Mouse (Mus musculus): ENCODE data around the gene Sel1l. TPM values are rescaled to one million over a fixed set of nuclear protein-coding genes. Genes with fewer than 3 reads are reported as not detected.

Sel1l gene
- polyA plus RNA-seq, 2 experiments, result 12.8 to 28.3 TPM

DNA sequence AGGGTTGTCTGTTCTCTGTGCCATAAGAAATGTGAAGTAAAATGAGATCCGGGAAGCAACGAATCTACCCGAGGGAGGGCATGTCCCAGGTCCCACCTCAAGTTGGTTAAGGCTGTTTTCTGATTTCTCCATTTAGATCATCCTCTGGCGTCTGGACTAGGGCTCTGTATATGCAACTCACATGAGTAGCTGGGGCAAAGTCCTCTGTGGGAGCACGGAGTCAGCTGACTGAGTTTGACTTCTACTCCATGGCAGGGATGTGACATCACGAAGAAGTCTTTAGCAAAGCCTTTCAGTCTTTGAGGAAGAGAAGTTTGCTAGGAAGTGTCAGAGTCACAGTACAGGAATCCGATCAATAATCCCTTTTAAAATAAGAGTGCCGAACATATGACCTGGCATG, 40.0 kb downstream of the Sel1l start:
- TF ChIP-seq CTCF (IDR thresholded peaks at IDR 0.05; ENCODE audit: low read depth), result no peak
- H3K36me3 ChIP-seq (replicated peaks; ENCODE audit: control insufficient read depth, insufficient read depth, low read depth), result peaks cover 35% of the 10 kb centered on the region

DNA sequence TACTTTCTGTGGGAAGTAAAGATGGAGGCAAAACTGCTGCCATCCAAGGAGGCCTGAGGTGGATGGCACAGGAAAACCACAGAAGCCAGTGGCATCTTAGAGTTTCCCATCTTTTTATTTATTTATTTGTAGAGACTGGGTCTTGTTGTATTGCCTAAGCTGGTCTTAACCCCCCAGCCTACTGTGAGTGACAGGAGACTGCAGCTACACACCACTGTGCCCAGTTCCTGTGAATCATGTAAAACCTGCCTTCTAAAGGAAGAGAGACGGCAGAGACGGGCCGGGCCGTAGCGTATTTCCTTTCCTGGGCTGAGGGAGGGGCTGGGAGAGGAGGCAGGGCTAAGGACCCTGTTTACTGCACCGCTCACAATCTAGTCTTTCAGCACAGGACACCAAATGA, 41.2 kb downstream of the Sel1l start:
- no peak overlapping the region for H3K4me2 ChIP-seq (ENCODE audit: low read depth)
- no peak overlapping the region for H3K4me3 ChIP-seq (ENCODE audit: insufficient read depth in 1 of 2, low read depth in 2 of 2, low read length in 2 of 2)
- H3K27me3 ChIP-seq (ENCODE audit: control insufficient read depth, insufficient read depth, low read length), result no peaks in the 10 kb centered on the region
- WGBS (ENCODE audit: insufficient replicate concordance), result 56% methylated on average over 6 of the region's 6 CpGs
- DNase-seq (ENCODE audit: low read depth in 3 of 3, low spot score in 3 of 3), result no peak
- no peak for TF ChIP-seq CTCF (IDR thresholded peaks at IDR 0.05; ENCODE audit: low read depth)
- no peak for TF ChIP-seq EP300 (IDR thresholded peaks at IDR 0.05; ENCODE audit: low read depth)
- H3K36me3 ChIP-seq (replicated peaks; ENCODE audit: control insufficient read depth, insufficient read depth, low read depth), result peaks cover 25% of the 10 kb centered on the region
- no peak for ATAC-seq (ENCODE audit: insufficient read depth)
- no peak overlapping the region for H3K27ac ChIP-seq
- H3K4me1 ChIP-seq (replicated peaks; ENCODE audit: control insufficient read depth in 2 of 2, insufficient read depth in 2 of 2, low read length in 1 of 2), result no peaks in the 10 kb centered on the region
- H3K9ac ChIP-seq (replicated peaks), result no peak overlapping the region
- no peaks in the 10 kb centered on the region for H3K9me3 ChIP-seq (ENCODE audit: control insufficient read depth, low read length)

More for the DNA sequence above, 40.0 kb downstream of the Sel1l start:
- Histone ChIP-seq H3K9ac (replicated peaks) (no peak overlapping the region), H3K4me1 (replicated peaks; ENCODE audit: control insufficient read depth in 2 of 2, insufficient read depth in 2 of 2, low read length in 1 of 2) (no peaks in the 10 kb centered on the region), H3K27ac (no peak overlapping the region), H3K4me3 (ENCODE audit: insufficient read depth in 1 of 2, low read depth in 2 of 2, low read length in 2 of 2) (no peak overlapping the region), H3K4me2 (ENCODE audit: low read depth) (no peak overlapping the region), H3K9me3 (ENCODE audit: control insufficient read depth, low read length) (no peaks in the 10 kb centered on the region), H3K27me3 (ENCODE audit: control insufficient read depth, insufficient read depth, low read length) (no peaks in the 10 kb centered on the region)
- ATAC-seq (ENCODE audit: insufficient read depth) (no peak), DNase-seq (ENCODE audit: low read depth in 3 of 3, low spot score in 3 of 3) (no peak)
- 77% methylated on average over 8 of the region's 8 CpGs for WGBS (ENCODE audit: insufficient replicate concordance)

DNA sequence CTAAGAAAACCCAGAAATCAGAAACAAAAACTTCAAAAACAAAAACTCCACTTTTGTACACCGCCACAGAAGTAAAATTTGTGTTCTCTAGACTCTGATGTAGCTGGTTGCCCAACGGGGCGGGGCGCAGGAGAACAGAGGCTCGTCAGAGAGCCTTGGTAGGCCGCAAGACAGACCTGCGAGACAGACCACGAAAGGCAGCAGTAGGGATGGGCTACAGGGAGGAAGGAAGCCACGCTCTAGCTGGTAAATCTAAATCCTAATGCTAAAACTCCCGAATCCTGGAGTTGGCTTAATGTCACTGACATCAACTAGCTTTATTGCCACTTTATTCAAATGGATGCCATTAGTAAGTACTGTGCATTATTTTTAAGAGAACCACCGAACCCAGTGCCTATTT, 41.9 kb downstream of the Sel1l start:
- no peak overlapping the region for H3K4me2 ChIP-seq (ENCODE audit: low read depth)
- no peaks in the 10 kb centered on the region for H3K9me3 ChIP-seq (ENCODE audit: control insufficient read depth, low read length)
- H3K27ac ChIP-seq, result no peak overlapping the region
- DNase-seq (ENCODE audit: low read depth in 3 of 3, low spot score in 3 of 3) (no peak), ATAC-seq (ENCODE audit: insufficient read depth) (no peak)
- H3K4me3 ChIP-seq (ENCODE audit: insufficient read depth in 1 of 2, low read depth in 2 of 2, low read length in 2 of 2), result no peak overlapping the region
- no peaks in the 10 kb centered on the region for H3K27me3 ChIP-seq (ENCODE audit: control insufficient read depth, insufficient read depth, low read length)
- H3K36me3 ChIP-seq (replicated peaks; ENCODE audit: control insufficient read depth, insufficient read depth, low read depth), result peaks cover 21% of the 10 kb centered on the region
- no peak overlapping the region for H3K9ac ChIP-seq (replicated peaks)
- WGBS (ENCODE audit: insufficient replicate concordance), result 68% methylated on average over 11 of the region's 11 CpGs
- no peak for TF ChIP-seq EP300 (IDR thresholded peaks at IDR 0.05; ENCODE audit: low read depth)
- TF ChIP-seq CTCF (IDR thresholded peaks at IDR 0.05; ENCODE audit: low read depth), result no peak
- no peaks in the 10 kb centered on the region for H3K4me1 ChIP-seq (replicated peaks; ENCODE audit: control insufficient read depth in 2 of 2, insufficient read depth in 2 of 2, low read length in 1 of 2)

DNA sequence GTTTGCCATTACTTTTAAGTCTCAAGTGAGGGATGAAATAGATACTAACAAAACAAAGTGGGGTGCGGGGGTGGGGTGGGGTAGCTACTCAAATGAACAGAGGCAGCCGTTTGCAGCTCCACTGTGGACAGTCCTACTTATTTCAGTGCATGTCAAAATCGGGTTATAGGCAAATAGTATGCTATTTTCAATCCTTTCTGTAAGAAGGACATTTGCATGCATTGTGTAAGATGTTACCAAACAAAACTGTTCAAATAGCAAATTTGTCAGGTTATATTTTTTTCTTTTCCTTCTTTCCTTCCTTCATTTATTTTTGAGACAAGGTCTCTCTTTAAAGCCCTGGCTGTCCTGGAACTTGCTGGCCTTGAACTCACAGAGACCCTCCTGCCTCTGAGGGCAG, 44.7 kb downstream of the Sel1l start:
- H3K9me3 ChIP-seq (ENCODE audit: control insufficient read depth, low read length), result no peaks in the 10 kb centered on the region
- no peak for TF ChIP-seq CTCF (IDR thresholded peaks at IDR 0.05; ENCODE audit: low read depth)
- TF ChIP-seq EP300 (IDR thresholded peaks at IDR 0.05; ENCODE audit: low read depth), result no peak
- peaks cover 4% of the 10 kb centered on the region; the same call in 1 of the 2 replicates for H3K36me3 ChIP-seq (replicated peaks; ENCODE audit: control insufficient read depth, insufficient read depth, low read depth)
- no peaks in the 10 kb centered on the region for H3K27me3 ChIP-seq (ENCODE audit: control insufficient read depth, insufficient read depth, low read length)
- H3K4me2 ChIP-seq (ENCODE audit: low read depth), result no peak overlapping the region
- no peak overlapping the region for H3K4me3 ChIP-seq (ENCODE audit: insufficient read depth in 1 of 2, low read depth in 2 of 2, low read length in 2 of 2)
- 60% methylated on average over 3 of the region's 3 CpGs for WGBS (ENCODE audit: insufficient replicate concordance)
- H3K9ac ChIP-seq (replicated peaks), result no peak overlapping the region
- no peak for DNase-seq (ENCODE audit: low read depth in 3 of 3, low spot score in 3 of 3)
- no peak overlapping the region for H3K27ac ChIP-seq
- peaks cover 0 to 5% of the 10 kb centered on the region in 2 experiments; a peak in 1 of 4 replicates for H3K4me1 ChIP-seq (replicated peaks; ENCODE audit: control insufficient read depth in 2 of 2, insufficient read depth in 2 of 2, low read length in 1 of 2)
- no peak for ATAC-seq (ENCODE audit: insufficient read depth)

DNA sequence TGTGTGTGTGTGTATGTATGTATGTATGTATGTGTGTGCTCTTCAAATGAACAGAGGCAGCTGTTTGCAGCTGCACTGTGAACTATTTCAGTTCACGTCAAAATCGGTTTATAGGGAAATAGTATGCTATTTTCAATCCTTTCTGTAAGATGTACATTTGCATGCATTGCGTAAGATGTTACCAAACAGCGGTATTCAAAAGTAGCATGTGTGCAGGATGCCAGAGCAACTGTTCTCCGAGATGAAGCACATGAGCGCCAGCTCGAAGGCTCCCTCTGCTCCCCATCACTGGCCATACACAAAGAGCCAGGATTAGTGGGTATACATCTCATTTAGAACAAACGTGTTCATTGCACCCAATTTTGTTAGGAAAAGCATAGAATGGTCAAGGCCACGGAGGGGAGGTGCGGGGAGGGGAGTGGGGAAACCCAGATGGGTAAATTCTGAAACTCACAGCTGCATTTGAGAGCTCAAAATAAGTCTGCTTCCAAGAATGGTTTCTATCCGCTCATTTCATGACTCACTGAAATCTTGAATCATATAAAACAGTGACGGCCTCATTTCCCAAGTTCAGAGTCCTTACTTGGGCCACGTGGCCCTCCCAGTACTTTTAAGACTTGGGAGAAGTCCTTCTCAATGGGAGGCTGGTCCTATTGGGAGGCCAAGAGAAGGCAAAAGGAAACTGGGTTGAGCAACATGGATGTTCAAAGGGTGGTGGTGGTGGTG, 45.6 kb downstream of the Sel1l start:
- DNase-seq (ENCODE audit: low read depth in 3 of 3, low spot score in 3 of 3) (no peak), ATAC-seq (ENCODE audit: insufficient read depth) (no peak)
- H3K4me2 ChIP-seq (ENCODE audit: low read depth), result no peak overlapping the region
- H3K4me1 ChIP-seq (replicated peaks; ENCODE audit: control insufficient read depth in 2 of 2, insufficient read depth in 2 of 2, low read length in 1 of 2), result peaks cover 0 to 5% of the 10 kb centered on the region in 2 experiments; a peak in 1 of 4 replicates
- H3K27me3 ChIP-seq (ENCODE audit: control insufficient read depth, insufficient read depth, low read length), result no peaks in the 10 kb centered on the region
- no peaks in the 10 kb centered on the region; the same call in 1 of the 2 replicates for H3K36me3 ChIP-seq (replicated peaks; ENCODE audit: control insufficient read depth, insufficient read depth, low read depth)
- H3K27ac ChIP-seq, result no peak overlapping the region
- H3K9me3 ChIP-seq (ENCODE audit: control insufficient read depth, low read length), result no peaks in the 10 kb centered on the region
- no peak overlapping the region for H3K9ac ChIP-seq (replicated peaks)
- TF ChIP-seq CTCF (IDR thresholded peaks at IDR 0.05; ENCODE audit: low read depth), result no peak
- TF ChIP-seq EP300 (IDR thresholded peaks at IDR 0.05; ENCODE audit: low read depth), result no peak
- H3K4me3 ChIP-seq (ENCODE audit: insufficient read depth in 1 of 2, low read depth in 2 of 2, low read length in 2 of 2), result no peak overlapping the region
- WGBS (ENCODE audit: insufficient replicate concordance), result 71% methylated on average over 13 of the region's 13 CpGs
